In genomic region chr5:142988520-142988919, GRCm38 (mm10) we compare ENCODE assay signal across 10 mouse cellular contexts. TPM values are rescaled to one million over a fixed set of nuclear protein-coding genes. Genes with fewer than 3 reads are reported as not detected.
DNase-seq lines count a peak whose midpoint lies in the region; ATAC-seq and TF ChIP-seq lines count a peak whose summit lies in the region.
"Had no signal": no experiment of that assay in that cellular context is flagged by ENCODE, and none has a peak within 500 bp of the region (broad histone marks: within the 10 kb centered on the region; RNA-seq: fewer than 3 reads in every experiment).

No protein-coding gene starts in this region.

- H3K9me3 ChIP-seq in hindbrain, embryonic 15.5 days = no peaks in the 10 kb centered on the region
- H3K9me3 ChIP-seq in hindbrain, embryonic 11.5 days (ENCODE audit: control insufficient read depth, low read length) = no peaks in the 10 kb centered on the region
- H3K9me3 ChIP-seq in midbrain, postnatal 0 days (ENCODE audit: low read length) = no peaks in the 10 kb centered on the region
- no peaks in the 10 kb centered on the region for H3K9me3 ChIP-seq in midbrain, embryonic 16.5 days (replicated peaks; ENCODE audit: control insufficient read depth, low read length, poor library complexity, severe bottlenecking)
- H3K9me3 ChIP-seq in hindbrain, embryonic 16.5 days (ENCODE audit: control insufficient read depth, low read length) = no peaks in the 10 kb centered on the region
- H3K9me3 ChIP-seq in stomach, postnatal 0 days (ENCODE audit: control insufficient read depth, low read length) = no peaks in the 10 kb centered on the region
- H3K9me3 ChIP-seq: intestine, embryonic 15.5 days had no signal

- 71% methylated on average over 5 of the region's 5 CpGs for WGBS in hindbrain, embryonic 15.5 days
- 89% methylated on average over 5 of the region's 5 CpGs for WGBS in hindbrain, embryonic 11.5 days
- 65% methylated on average over 5 of the region's 5 CpGs for WGBS in midbrain, postnatal 0 days
- WGBS in midbrain, embryonic 16.5 days = 78% methylated on average over 5 of the region's 5 CpGs
- 74% methylated on average over 5 of the region's 5 CpGs for WGBS in hindbrain, embryonic 16.5 days
- WGBS in stomach, postnatal 0 days = 79% methylated on average over 5 of the region's 5 CpGs

- H3K4me3 ChIP-seq in hindbrain, embryonic 15.5 days = no peak overlapping the region
- H3K4me3 ChIP-seq in hindbrain, embryonic 11.5 days (ENCODE audit: low read depth, low read length) = no peak overlapping the region
- no peak overlapping the region for H3K4me3 ChIP-seq in midbrain, postnatal 0 days (ENCODE audit: low read depth, low read length)
- no peak overlapping the region for H3K4me3 ChIP-seq in midbrain, embryonic 16.5 days (ENCODE audit: low read depth, low read length)
- H3K4me3 ChIP-seq in hindbrain, embryonic 16.5 days (ENCODE audit: low read length) = no peak overlapping the region
- H3K4me3 ChIP-seq in stomach, postnatal 0 days (ENCODE audit: low read depth, low read length) = no peak overlapping the region
- H3K4me3 ChIP-seq: intestine, embryonic 15.5 days had no signal

- no peak for DNase-seq in hindbrain, embryonic 11.5 days (ENCODE audit: low spot score)
- peak; percentile 75 for DNase-seq in midbrain, postnatal 0 days (ENCODE audit: low spot score)
- DNase-seq in cerebellum, adult 11-12 months = peak; percentile 26
- no peak for DNase-seq in stomach, postnatal 0 days (ENCODE audit: low spot score)
- no peak for DNase-seq in gastrocnemius, postnatal 4 days (ENCODE audit: low spot score in 2 of 2)
- DNase-seq: liver had no signal

- TF ChIP-seq CTCF in midbrain, postnatal 0 days (IDR thresholded peaks at IDR 0.05) = no peak
- TF ChIP-seq CTCF in stomach, postnatal 0 days (IDR thresholded peaks at IDR 0.05; ENCODE audit: low read depth) = no peak

- no peaks in the 10 kb centered on the region for H3K27me3 ChIP-seq in hindbrain, embryonic 15.5 days
- H3K27me3 ChIP-seq in hindbrain, embryonic 11.5 days (ENCODE audit: control insufficient read depth, insufficient read depth, low read length) = no peaks in the 10 kb centered on the region
- no peaks in the 10 kb centered on the region for H3K27me3 ChIP-seq in midbrain, postnatal 0 days (ENCODE audit: insufficient read depth, low read length)
- H3K27me3 ChIP-seq in midbrain, embryonic 16.5 days (ENCODE audit: control insufficient read depth, insufficient read depth, low read depth, low read length) = no peaks in the 10 kb centered on the region
- no peaks in the 10 kb centered on the region for H3K27me3 ChIP-seq in hindbrain, embryonic 16.5 days (replicated peaks; ENCODE audit: control insufficient read depth, insufficient read depth, low read length)
- H3K27me3 ChIP-seq in stomach, postnatal 0 days (ENCODE audit: control insufficient read depth, insufficient read depth, low read length) = no peaks in the 10 kb centered on the region
- H3K27me3 ChIP-seq: intestine, embryonic 15.5 days had no signal

- H3K4me2 ChIP-seq in hindbrain, embryonic 15.5 days = no peak overlapping the region
- no peak overlapping the region for H3K4me2 ChIP-seq in hindbrain, embryonic 11.5 days (replicated peaks; ENCODE audit: low read depth, low read length)
- no peak overlapping the region for H3K4me2 ChIP-seq in midbrain, postnatal 0 days (ENCODE audit: low read depth, low read length, poor library complexity, severe bottlenecking)
- H3K4me2 ChIP-seq in midbrain, embryonic 16.5 days (ENCODE audit: low read length) = no peak overlapping the region
- no peak overlapping the region for H3K4me2 ChIP-seq in hindbrain, embryonic 16.5 days (ENCODE audit: low read length)
- no peak overlapping the region for H3K4me2 ChIP-seq in stomach, postnatal 0 days (replicated peaks; ENCODE audit: low read depth)
- H3K4me2 ChIP-seq: intestine, embryonic 15.5 days had no signal

- peaks cover 16% of the 10 kb centered on the region; the same call in 1 of the 2 replicates for H3K36me3 ChIP-seq in hindbrain, embryonic 15.5 days
- H3K36me3 ChIP-seq in hindbrain, embryonic 11.5 days (ENCODE audit: control insufficient read depth, insufficient read depth, low read length) = no peaks in the 10 kb centered on the region
- H3K36me3 ChIP-seq in midbrain, postnatal 0 days (ENCODE audit: insufficient read depth, low read length) = peaks cover 22% of the 10 kb centered on the region
- peaks cover 9% of the 10 kb centered on the region for H3K36me3 ChIP-seq in midbrain, embryonic 16.5 days (ENCODE audit: control insufficient read depth, insufficient read depth, low read length)
- peaks cover 6% of the 10 kb centered on the region; the same call in 1 of the 2 replicates for H3K36me3 ChIP-seq in hindbrain, embryonic 16.5 days (ENCODE audit: control insufficient read depth, insufficient read depth, low read length)
- H3K36me3 ChIP-seq in stomach, postnatal 0 days (ENCODE audit: control insufficient read depth, insufficient read depth, low read length) = peaks cover 10% of the 10 kb centered on the region

- no peak overlapping the region for H3K9ac ChIP-seq in hindbrain, embryonic 15.5 days
- no peak overlapping the region for H3K9ac ChIP-seq in hindbrain, embryonic 11.5 days (ENCODE audit: low read depth, low read length)
- no peak overlapping the region for H3K9ac ChIP-seq in midbrain, postnatal 0 days (replicated peaks; ENCODE audit: low read length, poor library complexity, severe bottlenecking)
- H3K9ac ChIP-seq in midbrain, embryonic 16.5 days (ENCODE audit: low read depth, low read length) = no peak overlapping the region
- H3K9ac ChIP-seq in hindbrain, embryonic 16.5 days (ENCODE audit: low read depth, low read length) = no peak overlapping the region
- no peak overlapping the region for H3K9ac ChIP-seq in stomach, postnatal 0 days (ENCODE audit: low read length)
- H3K9ac ChIP-seq: intestine, embryonic 15.5 days had no signal

- H3K27ac ChIP-seq in hindbrain, embryonic 15.5 days (replicated peaks) = no peak overlapping the region; the same call in 1 of the 2 replicates
- H3K27ac ChIP-seq in hindbrain, embryonic 11.5 days (ENCODE audit: low read depth, low read length) = no peak overlapping the region
- no peak overlapping the region for H3K27ac ChIP-seq in midbrain, postnatal 0 days (ENCODE audit: low read depth, low read length)
- H3K27ac ChIP-seq in midbrain, embryonic 16.5 days (ENCODE audit: low read length) = no peak overlapping the region
- H3K27ac ChIP-seq in hindbrain, embryonic 16.5 days (ENCODE audit: low read depth, low read length) = peak overlapping the region; percentile 20; the same call in 1 of the 2 replicates
- H3K27ac ChIP-seq in stomach, postnatal 0 days (replicated peaks) = no peak overlapping the region
- H3K27ac ChIP-seq: intestine, embryonic 15.5 days had no signal

- TF ChIP-seq EP300 in stomach, postnatal 0 days (optimal IDR thresholded peaks at IDR 0.05) = no peak

- no peaks in the 10 kb centered on the region for H3K4me1 ChIP-seq in hindbrain, embryonic 15.5 days (replicated peaks)
- H3K4me1 ChIP-seq in hindbrain, embryonic 11.5 days (replicated peaks; ENCODE audit: control insufficient read depth, insufficient read depth, low read length) = no peaks in the 10 kb centered on the region
- H3K4me1 ChIP-seq in midbrain, postnatal 0 days (ENCODE audit: insufficient read depth, low read length) = no peaks in the 10 kb centered on the region
- H3K4me1 ChIP-seq in midbrain, embryonic 16.5 days (ENCODE audit: control insufficient read depth, insufficient read depth, low read length) = no peaks in the 10 kb centered on the region
- no peaks in the 10 kb centered on the region for H3K4me1 ChIP-seq in hindbrain, embryonic 16.5 days (ENCODE audit: control insufficient read depth, insufficient read depth, low read depth, low read length)
- no peaks in the 10 kb centered on the region for H3K4me1 ChIP-seq in stomach, postnatal 0 days (replicated peaks; ENCODE audit: control insufficient read depth, insufficient read depth)
- H3K4me1 ChIP-seq: intestine, embryonic 15.5 days had no signal

- ATAC-seq in hindbrain, embryonic 15.5 days (ENCODE audit: low FRiP score, low read depth) = peak; percentile 63; the same call in 1 of the 2 replicates
- ATAC-seq in hindbrain, embryonic 11.5 days (ENCODE audit: low FRiP score) = no peak
- no peak for ATAC-seq in midbrain, postnatal 0 days (ENCODE audit: low FRiP score)
- no peak for ATAC-seq in midbrain, embryonic 16.5 days
- peak; percentile 69; the same call in 1 of the 2 replicates for ATAC-seq in hindbrain, embryonic 16.5 days
- no peak for ATAC-seq in stomach, postnatal 0 days (ENCODE audit: low FRiP score, low TSS enrichment)
- ATAC-seq: intestine, embryonic 15.5 days had no signal

RNA-seq across cellular contexts. Expression of gene Fscn1, which starts 28.4 kb away (rescaled TPM):
- 488 and 506 TPM in 2 replicates for polyA plus RNA-seq in hindbrain, embryonic 15.5 days (2015; fragmentation: Nextera tagmentation; extraction: Ambion mirVana)
- 570 and 615 TPM in 2 replicates for polyA plus RNA-seq in hindbrain, embryonic 11.5 days (2014; fragmentation: Nextera tagmentation; extraction: Ambion mirVana)
- 536 and 616 TPM in 2 replicates for total RNA-seq in midbrain, postnatal 0 days (2014; rRNA removed)
- 485 and 504 TPM in 2 replicates for polyA plus RNA-seq in midbrain, postnatal 0 days (2015; fragmentation: Nextera tagmentation; extraction: Ambion mirVana)
- 493 and 557 TPM in 2 replicates for polyA plus RNA-seq in midbrain, embryonic 16.5 days (2015; fragmentation: Nextera tagmentation; extraction: Ambion mirVana)
- 478 and 522 TPM in 2 replicates for polyA plus RNA-seq in hindbrain, embryonic 16.5 days (2015; fragmentation: Nextera tagmentation; extraction: Ambion mirVana)
- polyA plus RNA-seq in stomach, postnatal 0 days (2015; fragmentation: Nextera tagmentation; extraction: Ambion mirVana) = 42.0 and 42.7 TPM in 2 replicates
- 100 to 1,000 TPM; 182 to 208 TPM for total RNA-seq in gastrocnemius, postnatal 4 days (2021)

Comparison
In these comparisons a context has a peak if more than half of its experiments do, and no peak if none do; other contexts are left out.
1. ATAC-seq: peak in hindbrain, embryonic 15.5 days (single experiment) and hindbrain, embryonic 16.5 days (single experiment); none in hindbrain, embryonic 11.5 days (single experiment), midbrain, postnatal 0 days (single experiment), midbrain, embryonic 16.5 days (single experiment) and stomach, postnatal 0 days (single experiment).
2. DNase-seq: peak in midbrain, postnatal 0 days (single experiment) and cerebellum, adult 11-12 months (single experiment); none in hindbrain, embryonic 11.5 days (single experiment), stomach, postnatal 0 days (single experiment) and gastrocnemius, postnatal 4 days (0 of 2).
3. RNA of gene Fscn1, which starts 28.4 kb away (polyA plus RNA-seq): 570 to 615 TPM in hindbrain, embryonic 11.5 days, 488 to 506 TPM in hindbrain, embryonic 15.5 days, 485 to 504 TPM in midbrain, postnatal 0 days, 493 to 557 TPM in midbrain, embryonic 16.5 days and 478 to 522 TPM in hindbrain, embryonic 16.5 days; 42.0 to 42.7 TPM in stomach, postnatal 0 days; every median in the first group is over 10 times any median in the second.